Mouse (Mus musculus) stomach, embryonic 16.5 days (tissue): Measurements from ENCODE around the gene Arsj. TPM values are rescaled to one million over a fixed set of nuclear protein-coding genes. Genes with fewer than 3 reads are reported as not detected.
A peak's percentile ranks its signal among the peaks of the same experiment; 100 is the strongest.

Experiments used
- ATAC-seq: fragments of 200-750 bp; cut with Nextera tagmentation; 2 replicates; pipeline ENCODE4 v1.8.0; 2017; ENCODE audit warnings: moderate number of reproducible peaks, moderate TSS enrichment; ENCODE audit not compliant: insufficient read depth, low FRiP score
- H3K27ac ChIP-seq: fragments of 300-500 bp; sonication (generic); 2 replicates; pipeline ENCODE4 v1.5.1; 2014; ENCODE audit warnings: low read length
- H3K27me3 ChIP-seq: fragments of 300-500 bp; sonication (generic); 2 replicates; pipeline ENCODE4 v1.6.1; 2014; ENCODE audit warnings: low read length, control low read depth, mixed read lengths; ENCODE audit not compliant: control insufficient read depth, insufficient read depth
- H3K36me3 ChIP-seq: fragments of 300-500 bp; sonication (generic); 2 replicates; pipeline ENCODE4 v1.6.1; 2014; ENCODE audit warnings: low read length; ENCODE audit not compliant: control insufficient read depth, insufficient read depth
- H3K4me1 ChIP-seq: fragments of 300-500 bp; sonication (generic); 2 replicates; pipeline ENCODE4 v1.6.1; 2014; ENCODE audit warnings: low read length, control low read depth, mixed read lengths; ENCODE audit not compliant: control insufficient read depth, insufficient read depth
- H3K4me2 ChIP-seq: fragments of 300-500 bp; sonication (generic); 2 replicates; pipeline ENCODE4 v1.6.1; 2014; ENCODE audit warnings: low read depth, low read length, mixed read lengths
- H3K4me3 ChIP-seq: fragments of 300-500 bp; sonication (generic); replicated peaks from 2 replicates; pipeline ENCODE4 v1.5.1; 2014; ENCODE audit warnings: mild to moderate bottlenecking, low read length
- H3K9ac ChIP-seq: fragments of 300-500 bp; sonication (generic); 2 replicates; pipeline ENCODE4 v1.6.1; 2014; ENCODE audit warnings: low read length
- H3K9me3 ChIP-seq: fragments of 300-500 bp; sonication (generic); replicated peaks from 2 replicates; pipeline ENCODE4 v1.6.1; 2016; ENCODE audit warnings: low read length, control low read depth; ENCODE audit not compliant: control insufficient read depth
- WGBS: fragments of 180-500 bp; shearing (Covaris S2); extraction: QIAGEN DNeasy Blood & Tissue Kit; methylation state at CpG from one replicate; pipeline ENCODE4 v1.1.7; 2014; 5-methylcytosine and 5-hydroxymethylcytosine counted together
- polyA plus RNA-seq: library from polyadenylated mRNA; unstranded; fragments of >200 nt; fragmentation: Nextera tagmentation; extraction: Ambion mirVana; gene quantifications from 2 replicates; pipeline ENCODE4 v1.2.1, GENCODE M21; 2015

Gene Arsj
- 2.7 and 2.8 TPM in 2 replicates for polyA plus RNA-seq

DNA sequence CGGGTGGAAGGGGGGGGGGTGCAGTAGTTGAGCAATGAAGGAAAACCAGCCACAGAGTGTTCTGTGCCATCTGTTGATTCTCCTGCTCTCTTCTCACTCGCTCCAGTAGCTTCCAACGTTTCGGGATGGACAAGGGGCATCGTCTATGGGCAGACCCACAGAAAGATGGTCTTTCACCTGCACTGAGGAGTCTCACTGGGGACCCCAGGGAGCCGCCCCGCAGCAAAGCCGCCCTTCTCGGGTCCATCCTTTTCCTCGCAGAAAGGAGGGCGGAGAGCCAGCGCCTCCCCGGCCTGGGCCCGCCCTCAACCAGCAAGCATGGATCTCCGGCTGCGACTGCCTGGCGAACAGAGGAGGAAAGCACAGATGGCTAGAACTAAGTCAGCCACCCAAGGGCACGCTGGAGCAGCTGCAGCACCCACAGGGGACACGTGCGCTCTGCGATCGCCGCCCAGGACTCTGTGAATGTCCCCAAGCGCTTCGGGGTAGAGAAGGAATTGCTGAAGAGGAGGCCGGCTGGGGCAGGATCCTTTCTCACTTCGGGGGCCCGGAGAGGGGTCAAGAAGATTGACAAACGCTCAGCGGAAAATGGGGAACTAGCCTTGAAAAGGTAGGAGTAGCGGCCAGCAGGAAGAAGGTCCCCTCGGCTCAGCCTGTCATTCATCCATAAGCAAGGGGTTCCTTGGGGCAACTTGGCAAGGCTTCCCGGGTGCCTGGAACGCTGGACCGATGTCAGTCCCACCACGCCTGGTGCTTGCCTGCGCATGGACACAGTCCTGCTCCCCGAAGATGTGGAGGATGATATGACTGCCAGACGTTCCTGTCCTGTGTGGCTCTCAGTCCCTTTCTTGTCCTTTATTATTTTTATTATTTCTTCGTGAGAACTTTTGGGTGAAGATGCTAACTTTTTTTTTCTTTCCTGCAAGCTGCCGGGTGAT, at the start of gene Arsj:
Gene Arsj (plus strand): TSS at position 117 of the 938 bp plus-strand sequence.
- ATAC-seq: peak; percentile 85
- H3K4me1 ChIP-seq: no peaks in the 10 kb centered on the region
- no peaks in the 10 kb centered on the region for H3K36me3 ChIP-seq
- H3K9ac ChIP-seq: peak within 1 kb of the TSS; percentile 70
- H3K9me3 ChIP-seq: no peaks in the 10 kb centered on the region
- H3K27me3 ChIP-seq: no peaks in the 10 kb centered on the region
- H3K4me3 ChIP-seq: peak within 1 kb of the TSS; percentile 54
- WGBS: 10% methylated on average over 41 of the region's 41 CpGs
- H3K4me2 ChIP-seq: peak within 1 kb of the TSS; percentile 64
- H3K27ac ChIP-seq: no peak within 1 kb of the TSS

DNA sequence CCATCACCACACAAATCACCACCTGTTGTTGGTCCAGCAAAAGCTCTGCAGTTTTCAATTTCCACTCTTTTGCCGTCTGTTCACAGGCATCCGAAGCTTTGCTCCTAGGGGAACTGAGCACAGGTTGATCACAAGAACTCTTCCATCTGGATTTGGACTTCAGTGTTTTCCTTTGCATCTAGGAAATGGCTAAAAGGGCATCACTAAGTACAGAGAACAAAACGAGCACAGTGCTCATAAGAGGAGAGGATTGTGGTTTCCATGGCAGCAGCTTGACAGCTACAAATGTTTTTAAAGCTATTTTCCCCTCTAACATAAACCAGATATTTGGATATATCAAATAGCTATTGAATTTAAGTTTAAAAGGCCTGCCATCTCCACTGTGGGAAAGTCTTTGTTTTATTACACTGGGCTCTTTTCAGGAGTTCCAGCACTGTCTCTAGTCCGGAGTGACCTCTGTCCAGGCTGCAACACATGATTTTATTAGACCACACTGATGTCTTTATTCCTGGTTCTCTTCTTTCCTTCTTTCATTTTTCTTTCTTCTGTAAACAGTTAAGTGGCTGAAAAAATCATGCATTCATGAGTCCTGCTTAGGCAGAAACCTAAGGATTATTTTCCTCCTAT, 38.5 kb upstream of the Arsj start:
- ATAC-seq: no peak
- H3K4me2 ChIP-seq: no peak overlapping the region
- no peak overlapping the region for H3K4me3 ChIP-seq
- H3K36me3 ChIP-seq: no peaks in the 10 kb centered on the region
- H3K9ac ChIP-seq: no peak overlapping the region
- H3K9me3 ChIP-seq: no peaks in the 10 kb centered on the region
- H3K27me3 ChIP-seq: no peaks in the 10 kb centered on the region
- no peaks in the 10 kb centered on the region for H3K4me1 ChIP-seq
- no peak overlapping the region for H3K27ac ChIP-seq
- WGBS: 47% methylated on average over 4 of the region's 4 CpGs

DNA sequence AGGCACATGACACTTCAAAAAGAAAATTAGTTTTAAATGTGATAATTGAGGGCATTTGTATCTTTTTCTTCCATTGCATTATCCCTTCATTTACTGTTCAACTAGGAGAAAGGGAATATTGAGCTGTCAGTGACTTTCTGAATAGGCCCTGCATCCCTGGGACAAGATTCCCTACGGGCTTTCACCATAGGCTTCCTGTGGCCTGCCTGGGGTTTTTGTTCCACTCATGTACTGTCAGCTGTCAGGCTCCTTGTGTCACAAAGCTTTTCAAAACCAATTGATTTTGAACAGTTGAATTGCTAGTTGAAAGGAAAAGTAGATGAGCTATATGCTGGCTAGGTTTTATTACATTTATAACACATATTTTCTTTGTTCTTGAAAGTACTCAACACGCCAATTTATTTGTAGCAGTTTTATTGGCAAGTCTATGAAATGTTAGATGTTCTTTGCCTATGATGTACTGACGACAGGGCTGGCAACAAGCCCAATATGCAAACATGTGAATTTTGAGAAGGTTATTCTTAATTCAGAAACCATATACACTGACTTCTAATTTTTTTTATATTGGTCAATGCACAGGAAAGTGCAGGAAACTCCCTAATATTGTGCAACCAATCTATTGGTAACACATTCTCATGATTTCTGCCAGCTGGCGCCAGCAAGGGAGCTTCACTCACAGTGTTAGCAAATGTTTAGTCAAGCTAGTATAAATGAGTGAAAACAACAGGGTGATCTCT, 37.4 kb upstream of the Arsj start:
- H3K9me3 ChIP-seq: no peaks in the 10 kb centered on the region
- no peak overlapping the region for H3K4me2 ChIP-seq
- H3K4me1 ChIP-seq: no peaks in the 10 kb centered on the region
- no peaks in the 10 kb centered on the region for H3K36me3 ChIP-seq
- H3K4me3 ChIP-seq: no peak overlapping the region
- H3K9ac ChIP-seq: no peak overlapping the region
- H3K27ac ChIP-seq: no peak overlapping the region
- ATAC-seq: 0 out of 2 replicates have a peak, but pooled peaks have one; percentile 10
- WGBS: 64% methylated on average over 4 of the region's 4 CpGs
- no peaks in the 10 kb centered on the region for H3K27me3 ChIP-seq

DNA sequence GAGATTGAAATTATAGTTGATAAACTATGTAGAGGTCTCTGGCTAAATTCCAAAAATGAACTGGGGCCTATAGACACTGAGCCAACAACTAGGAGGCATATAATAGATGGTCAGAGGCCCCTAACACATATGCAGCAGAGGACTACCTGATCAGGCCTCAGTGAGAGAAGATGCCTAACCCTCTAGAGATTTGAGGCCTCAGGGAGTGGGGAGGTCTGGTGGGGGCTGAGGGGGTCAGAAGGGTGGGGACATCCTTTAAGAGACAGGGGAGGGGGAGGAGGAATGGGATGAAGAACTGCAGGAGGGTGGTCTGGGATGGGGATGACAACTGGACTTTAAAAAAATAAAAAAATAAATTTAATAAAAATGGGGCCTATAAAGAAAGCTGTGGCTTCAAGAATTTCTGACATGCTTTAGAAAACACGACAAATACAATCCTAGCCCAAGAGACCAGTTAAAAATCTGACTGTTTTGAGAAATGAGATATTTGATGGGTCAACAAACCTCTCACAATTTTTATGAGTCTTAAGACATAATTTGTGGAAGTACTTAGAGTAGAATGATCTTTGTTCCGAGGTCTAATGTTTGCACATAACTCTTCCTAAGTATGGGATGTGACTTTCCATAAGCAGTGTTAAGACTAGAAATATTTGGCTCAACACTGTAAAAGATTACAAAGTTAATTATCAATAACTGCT, 36.7 kb upstream of the Arsj start:
- Histone ChIP-seq H3K4me1 (no peaks in the 10 kb centered on the region), H3K27ac (no peak overlapping the region), H3K9me3 (no peaks in the 10 kb centered on the region), H3K4me3 (no peak overlapping the region), H3K9ac (no peak overlapping the region), H3K4me2 (no peak overlapping the region), H3K27me3 (no peaks in the 10 kb centered on the region), H3K36me3 (no peaks in the 10 kb centered on the region)
- 0 out of 2 replicates have a peak, but pooled peaks have one; percentile 13 for ATAC-seq
- 50% methylated on average over 2 of the region's 2 CpGs for WGBS

DNA sequence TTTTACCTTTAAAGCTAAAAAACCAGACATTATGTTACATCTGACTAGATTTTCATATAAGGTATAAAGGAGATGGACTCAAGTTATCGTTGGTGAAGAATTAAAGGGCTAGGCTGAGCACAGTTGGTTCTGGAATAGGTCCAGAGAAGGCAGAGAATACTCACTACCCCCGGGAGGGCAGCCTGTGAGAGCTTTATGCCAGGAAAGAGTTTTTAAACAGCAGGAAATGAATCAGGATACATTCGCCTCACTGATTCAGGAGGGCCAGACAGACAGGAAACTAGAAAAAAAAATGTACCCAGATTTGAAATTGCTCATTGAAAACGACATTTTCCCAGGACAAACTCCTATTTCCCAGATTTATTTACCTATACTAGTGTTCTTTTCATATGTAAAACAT, 28.2 kb upstream of the Arsj start:
- H3K36me3 ChIP-seq: no peaks in the 10 kb centered on the region
- no peaks in the 10 kb centered on the region for H3K4me1 ChIP-seq
- H3K4me3 ChIP-seq: no peak overlapping the region
- no peak overlapping the region for H3K4me2 ChIP-seq
- 57% methylated on average over 4 of the region's 4 CpGs for WGBS
- H3K9me3 ChIP-seq: no peaks in the 10 kb centered on the region
- no peak overlapping the region for H3K9ac ChIP-seq
- H3K27ac ChIP-seq: no peak overlapping the region
- H3K27me3 ChIP-seq: no peaks in the 10 kb centered on the region
- no peak for ATAC-seq

DNA sequence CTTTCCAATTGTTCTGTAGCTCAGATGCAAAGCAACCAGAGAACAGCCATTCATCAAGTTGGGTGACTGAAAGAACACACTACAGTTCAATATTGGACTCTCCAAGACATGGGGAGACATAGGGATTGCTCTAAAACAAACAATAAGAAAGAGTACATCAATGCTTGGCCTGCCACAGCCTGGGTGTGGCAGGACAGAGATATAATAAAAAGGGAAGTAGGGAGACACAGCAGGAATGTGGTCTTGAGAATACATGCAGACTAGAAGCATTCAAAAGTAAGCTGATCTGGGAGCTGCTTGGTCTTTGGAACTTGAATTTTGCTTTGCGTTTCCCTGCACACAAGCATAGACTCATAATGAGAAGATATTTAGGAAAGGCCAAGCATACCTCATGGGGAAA, 18.7 kb upstream of the Arsj start:
- Histone ChIP-seq H3K9me3 (no peaks in the 10 kb centered on the region), H3K27me3 (no peaks in the 10 kb centered on the region), H3K4me2 (no peak overlapping the region), H3K4me1 (no peaks in the 10 kb centered on the region), H3K4me3 (no peak overlapping the region), H3K36me3 (no peaks in the 10 kb centered on the region), H3K9ac (no peak overlapping the region), H3K27ac (no peak overlapping the region)
- WGBS: 84% methylated on average over 1 of the region's 1 CpGs
- ATAC-seq: no peak

DNA sequence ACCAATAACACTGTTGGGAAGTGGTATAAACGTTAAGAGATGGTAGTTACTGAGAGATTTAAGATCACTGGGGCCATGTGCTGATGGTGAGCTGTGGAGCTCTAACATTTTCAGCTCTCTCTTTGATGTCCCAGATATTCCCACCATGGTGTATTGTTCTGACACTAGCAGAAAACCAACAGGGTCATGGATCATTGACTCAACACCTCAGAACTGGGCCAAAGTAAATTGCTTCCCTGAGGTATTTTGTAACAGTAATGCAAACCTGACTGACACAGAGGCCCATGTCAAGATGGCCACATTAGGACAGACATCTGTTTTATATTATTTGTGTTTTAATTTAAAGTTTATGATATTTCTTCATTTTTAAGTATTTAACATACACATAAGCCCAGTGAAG, 3.7 kb upstream of the Arsj start:
- 50% methylated on average over 1 of the region's 1 CpGs for WGBS
- ATAC-seq: no peak
- H3K27me3 ChIP-seq: no peaks in the 10 kb centered on the region

DNA sequence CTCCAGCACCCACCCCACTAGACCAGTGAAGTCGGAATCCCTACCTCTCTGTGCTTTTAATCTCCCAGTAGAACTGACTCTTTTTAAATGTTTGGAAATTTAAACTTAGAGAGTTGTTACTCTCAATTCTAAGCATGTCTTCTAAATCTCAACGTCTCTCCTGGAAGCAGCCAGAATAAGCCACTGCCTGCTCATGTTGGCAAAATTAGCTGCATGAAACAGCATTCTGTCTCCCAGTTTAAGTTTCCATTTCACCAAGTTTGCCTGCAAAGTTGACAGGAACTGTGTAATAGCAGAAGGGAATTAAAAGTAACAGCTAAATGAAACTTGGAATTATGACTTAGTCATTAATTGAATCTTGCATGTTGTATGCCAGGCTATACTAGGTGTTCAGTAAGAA, 1.1 kb upstream of the Arsj start:
- H3K36me3 ChIP-seq: no peaks in the 10 kb centered on the region
- H3K9me3 ChIP-seq: no peaks in the 10 kb centered on the region
- no peak overlapping the region for H3K4me2 ChIP-seq
- H3K27me3 ChIP-seq: no peaks in the 10 kb centered on the region
- H3K27ac ChIP-seq: no peak overlapping the region
- no peak overlapping the region for H3K9ac ChIP-seq
- ATAC-seq: no peak
- 80% methylated on average over 2 of the region's 2 CpGs for WGBS
- H3K4me1 ChIP-seq: no peaks in the 10 kb centered on the region
- H3K4me3 ChIP-seq: no peak overlapping the region

More for the DNA sequence above, 3.7 kb upstream of the Arsj start:
- H3K4me3 ChIP-seq: no peak overlapping the region
- no peaks in the 10 kb centered on the region for H3K36me3 ChIP-seq
- no peaks in the 10 kb centered on the region for H3K9me3 ChIP-seq
- H3K27ac ChIP-seq: no peak overlapping the region
- no peak overlapping the region for H3K4me2 ChIP-seq
- H3K9ac ChIP-seq: no peak overlapping the region
- no peaks in the 10 kb centered on the region for H3K4me1 ChIP-seq
